Mouse (Mus musculus): ENCODE results near the gene Gm4340.
"Not testable (repeated sequence)": the region's sequence is repeated elsewhere in the genome, so short reads cannot be mapped to it uniquely, and the experiment has no call there.

Gene Gm4340

GRCm38 (mm10) chr10:104193742-104194141 lies at the start of gene Gm4340:
Gene Gm4340, plus strand, starts transcription at chr10:104194042.
- not testable (repeated sequence) for DNase-seq (ENCODE audit: extremely low read depth, low read depth, low spot score)

GRCm38 (mm10) chr10:104151197-104151596 lies 42.6 kb upstream of the Gm4340 start, which contains the start of gene Gm6763:
Gene Gm6763, plus strand, starts transcription at chr10:104151497.
- not testable (repeated sequence) for DNase-seq (ENCODE audit: extremely low read depth, low read depth, low spot score)

- DNase-seq (ENCODE audit: extremely low read depth, low read depth, low spot score) = not testable (repeated sequence)
These were observed 34.1 kb upstream of the Gm4340 start, which contains the start of gene Gm8764 for GRCm38 (mm10) chr10:104159706-104160105. Gene Gm8764, plus strand, starts transcription at chr10:104160006.

GRCm38 (mm10) chr10:104168215-104168614 lies 25.6 kb upstream of the Gm4340 start, which contains the start of gene Gm21304:
Gene Gm21304, plus strand, starts transcription at chr10:104168515.
- not testable (repeated sequence) for DNase-seq (ENCODE audit: extremely low read depth, low read depth, low spot score)

GRCm38 (mm10) chr10:104176724-104177123 lies 17.1 kb upstream of the Gm4340 start, which contains the start of gene Gm21312:
Gene Gm21312, plus strand, starts transcription at chr10:104177024.
- DNase-seq (ENCODE audit: extremely low read depth, low read depth, low spot score) = not testable (repeated sequence)

GRCm38 (mm10) chr10:104185233-104185632 lies 8.6 kb upstream of the Gm4340 start, which contains the start of gene Gm20765:
Gene Gm20765, plus strand, starts transcription at chr10:104185533.
- DNase-seq (ENCODE audit: extremely low read depth, low read depth, low spot score) = not testable (repeated sequence)

GRCm38 (mm10) chr10:104209655-104210054 lies 15.8 kb downstream of the Gm4340 start:
- DNase-seq (ENCODE audit: extremely low read depth, low read depth, low spot score) = no peak

GRCm38 (mm10) chr10:104210268-104210990 lies 16.6 kb downstream of the Gm4340 start:
- no peak for DNase-seq (ENCODE audit: extremely low read depth, low read depth, low spot score)

GRCm38 (mm10) chr10:104214527-104214926 lies 20.7 kb downstream of the Gm4340 start:
- DNase-seq (ENCODE audit: extremely low read depth, low read depth, low spot score) = no peak

- no peak for DNase-seq (ENCODE audit: extremely low read depth, low read depth, low spot score)
These were observed 26.6 kb downstream of the Gm4340 start for GRCm38 (mm10) chr10:104220303-104221021.
